Mouse (Mus musculus): ENCODE measurements around the gene Runx3.

GRCm38 (mm10) chr4:135177568-135177967 is 57.1 kb downstream of the Runx3 start:
- no peak for TF ChIP-seq CTCF (IDR thresholded peaks at IDR 0.05; ENCODE audit: low read depth, low read length)
- no peak for TF ChIP-seq POLR2A (IDR thresholded peaks at IDR 0.05; ENCODE audit: extremely low read depth, insufficient read depth, low read length)

Data from liver, adult 2 months (tissue).